Mouse (Mus musculus): ENCODE measurements around the gene Rpl11.
"Not testable (repeated sequence)": the region's sequence is repeated elsewhere in the genome, so short reads cannot be mapped to it uniquely, and the experiment has no call there.

Rpl11 gene

GRCm38 (mm10) chr4:136053247-136053596, at the start of gene Rpl11:
Gene Rpl11 (minus strand): TSS chr4:136053428.
- peak; percentile 89 to 92 for DNase-seq (ENCODE audit: low spot score in 2 of 2)

DNA sequence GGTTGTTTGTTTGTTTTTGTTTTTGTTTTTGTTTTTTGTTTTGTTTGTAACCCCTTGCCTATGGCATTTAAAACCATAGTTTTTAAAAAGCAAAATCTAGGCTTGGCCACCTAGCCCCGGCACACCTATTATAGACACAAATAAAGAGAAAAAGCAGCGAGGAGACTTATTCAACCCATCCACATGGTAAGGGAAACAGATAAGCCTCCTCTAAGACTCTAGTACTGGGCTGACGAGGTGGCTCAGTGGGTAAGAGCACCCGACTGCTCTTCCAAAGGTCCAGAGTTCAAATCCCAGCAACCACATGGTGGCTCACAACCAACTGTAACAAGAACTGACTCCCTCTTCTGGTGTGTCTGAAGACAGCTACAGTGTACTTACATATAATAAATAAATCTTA, 48.5 kb upstream of the Rpl11 start:
- not testable (repeated sequence) for DNase-seq (ENCODE audit: low spot score in 2 of 2)

GRCm38 (mm10) chr4:136100396-136101070, 47.3 kb upstream of the Rpl11 start:
- peak in 1 of 2 experiments; percentile 24 for DNase-seq (ENCODE audit: low spot score in 2 of 2)

- no peak for DNase-seq (ENCODE audit: low spot score in 2 of 2)
Observed at GRCm38 (mm10) chr4:136098446-136098845, 45.2 kb upstream of the Rpl11 start.

GRCm38 (mm10) chr4:136096446-136097113, 43.4 kb upstream of the Rpl11 start:
- no peak for DNase-seq (ENCODE audit: low spot score in 2 of 2)

DNA sequence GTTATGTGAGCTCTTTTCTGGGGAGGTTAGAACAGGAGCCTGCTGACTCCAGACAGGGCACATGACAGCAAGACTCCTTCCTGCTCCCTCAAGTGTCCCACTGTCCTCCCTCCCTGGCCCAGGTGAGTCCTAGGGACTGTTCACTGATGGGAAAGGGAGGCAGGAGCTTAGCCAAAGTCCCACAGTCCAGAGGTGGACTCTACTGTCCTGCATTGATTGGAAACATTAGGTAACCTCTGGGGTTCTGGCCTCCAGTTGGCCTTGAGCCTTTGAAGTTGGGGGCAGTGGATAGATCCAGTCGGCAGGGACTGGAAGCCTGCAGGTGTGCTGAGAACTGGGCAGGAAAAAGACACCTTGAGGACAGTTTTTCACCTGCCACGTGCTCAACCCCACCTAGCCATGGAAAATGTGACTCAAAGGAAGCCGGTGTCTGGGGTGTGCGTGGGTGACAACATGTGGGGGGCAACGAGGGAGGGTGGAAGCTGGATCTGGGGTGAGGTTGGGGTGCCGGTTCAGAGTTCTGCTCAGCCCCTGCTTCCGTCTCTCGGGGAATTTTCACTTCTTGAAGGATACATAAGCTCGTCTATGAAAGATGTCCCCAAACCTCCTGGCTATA, 42.4 kb upstream of the Rpl11 start:
- DNase-seq (ENCODE audit: low spot score in 2 of 2): peak in 1 of 2 experiments; percentile 23

DNA sequence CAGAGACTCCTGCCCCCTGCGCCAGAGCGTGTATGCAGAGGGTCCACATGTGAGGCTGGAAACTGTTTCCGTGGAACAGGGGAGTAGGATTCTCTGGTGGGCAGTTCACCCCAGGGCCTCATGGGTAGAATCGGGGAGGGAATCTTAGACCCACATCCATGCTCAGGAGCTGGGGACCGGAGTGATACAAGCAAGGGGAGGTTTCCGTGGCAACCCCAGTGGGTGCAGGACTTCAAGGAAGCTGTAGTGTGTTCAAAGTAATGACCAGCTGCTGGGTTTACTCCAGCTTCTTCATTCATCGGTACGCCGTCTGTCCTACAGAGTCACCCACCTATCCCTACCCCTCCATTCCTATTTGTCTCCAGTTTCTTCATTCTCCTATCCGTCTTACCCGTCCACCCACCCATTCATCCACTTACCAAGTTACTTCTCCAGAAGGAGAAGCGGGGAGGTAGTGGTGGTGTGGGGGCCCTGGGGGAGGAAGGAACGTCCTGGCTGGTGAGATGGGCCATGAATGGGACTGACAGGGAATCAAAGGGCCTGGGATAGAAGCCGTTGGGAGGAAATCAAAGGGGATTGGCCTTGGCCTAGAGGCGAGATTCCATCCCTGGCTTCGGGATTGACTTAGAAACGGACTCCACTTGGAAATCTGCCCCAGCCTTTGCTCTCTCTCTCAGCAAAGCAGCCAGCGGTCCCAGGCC, 41.4 kb upstream of the Rpl11 start:
- DNase-seq (ENCODE audit: low spot score in 2 of 2): no peak

DNA sequence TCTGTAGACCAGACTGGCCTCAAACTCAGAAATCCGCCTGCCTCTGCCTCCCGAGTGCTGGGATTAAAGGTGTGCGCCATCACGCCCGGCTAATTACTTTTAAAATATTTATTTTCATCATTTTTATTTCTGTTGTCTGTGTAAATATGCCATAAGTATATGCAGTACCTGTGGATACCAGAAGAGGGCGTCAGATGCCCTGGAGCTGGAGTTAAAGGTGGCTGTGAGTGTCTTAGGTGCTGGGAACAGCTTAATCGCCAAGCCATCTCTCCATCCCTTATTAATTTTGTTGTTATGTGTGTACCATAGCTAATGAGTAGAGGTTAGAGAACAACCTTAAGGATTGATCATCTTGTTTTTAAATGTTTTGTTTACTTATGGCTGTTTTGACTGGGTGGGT, 39.3 kb upstream of the Rpl11 start:
- DNase-seq (ENCODE audit: low spot score in 2 of 2): no peak

DNA sequence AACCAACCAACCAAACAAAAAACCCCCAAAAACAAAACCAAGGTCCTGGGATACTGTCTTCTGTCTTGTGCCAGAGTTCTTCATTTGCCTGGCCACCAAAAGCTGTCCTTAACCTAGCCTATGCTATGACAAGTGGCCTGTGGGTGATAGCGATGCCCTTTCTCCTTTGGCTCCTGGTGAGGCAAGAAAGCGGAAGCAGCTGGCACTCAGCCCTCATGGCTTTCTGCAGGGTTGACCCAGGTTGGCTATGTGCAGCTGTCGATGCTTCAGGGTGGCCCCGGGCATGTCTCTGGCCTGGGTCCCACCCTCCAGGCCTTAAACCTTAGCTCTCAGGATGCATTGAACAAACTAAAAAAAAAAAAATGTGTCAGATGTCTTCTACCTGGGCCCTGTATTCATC, 38.1 kb upstream of the Rpl11 start:
- no peak for DNase-seq (ENCODE audit: low spot score in 2 of 2)

DNA sequence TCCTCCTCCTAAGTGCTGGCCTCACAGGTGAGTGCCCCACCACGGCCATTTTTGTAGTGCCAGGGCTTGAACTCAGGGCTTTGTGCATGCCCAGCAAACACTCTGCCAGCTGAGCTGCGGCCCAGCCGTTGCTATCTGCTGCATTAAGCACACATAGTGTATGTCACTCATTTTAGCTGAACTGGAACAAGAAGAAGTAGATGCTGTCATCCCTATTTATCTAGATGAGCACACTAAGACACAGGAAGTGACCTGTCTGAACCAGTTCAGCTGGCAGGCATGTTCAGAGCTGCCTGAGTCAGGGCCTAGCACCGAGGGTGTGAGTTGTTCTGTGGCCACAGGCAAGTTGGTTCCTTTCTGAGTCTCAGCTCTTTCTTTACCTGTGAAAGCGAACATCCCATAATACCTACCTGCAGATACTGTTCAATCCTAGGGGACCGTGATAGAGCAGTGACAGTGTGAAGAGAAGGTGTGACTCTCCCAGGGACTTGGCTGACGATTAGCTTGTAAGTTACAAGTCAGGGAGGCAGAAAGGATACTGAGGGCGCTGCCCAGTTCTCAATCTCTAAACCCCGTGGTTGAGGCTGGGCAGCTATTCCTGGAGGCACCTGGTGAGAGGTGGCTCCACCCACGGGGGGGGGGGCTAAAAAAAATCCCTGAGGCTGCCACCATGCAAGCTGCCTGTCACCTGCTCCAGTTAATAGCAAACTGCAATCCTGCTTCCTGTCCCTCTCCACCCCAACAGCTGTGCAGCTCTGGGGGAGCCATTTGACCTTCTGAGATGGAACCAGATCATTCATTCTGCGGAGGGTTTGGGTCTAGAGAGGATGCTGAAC, 36.7 kb upstream of the Rpl11 start:
- DNase-seq (ENCODE audit: low spot score in 2 of 2): peak in 1 of 2 experiments; percentile 63

DNA sequence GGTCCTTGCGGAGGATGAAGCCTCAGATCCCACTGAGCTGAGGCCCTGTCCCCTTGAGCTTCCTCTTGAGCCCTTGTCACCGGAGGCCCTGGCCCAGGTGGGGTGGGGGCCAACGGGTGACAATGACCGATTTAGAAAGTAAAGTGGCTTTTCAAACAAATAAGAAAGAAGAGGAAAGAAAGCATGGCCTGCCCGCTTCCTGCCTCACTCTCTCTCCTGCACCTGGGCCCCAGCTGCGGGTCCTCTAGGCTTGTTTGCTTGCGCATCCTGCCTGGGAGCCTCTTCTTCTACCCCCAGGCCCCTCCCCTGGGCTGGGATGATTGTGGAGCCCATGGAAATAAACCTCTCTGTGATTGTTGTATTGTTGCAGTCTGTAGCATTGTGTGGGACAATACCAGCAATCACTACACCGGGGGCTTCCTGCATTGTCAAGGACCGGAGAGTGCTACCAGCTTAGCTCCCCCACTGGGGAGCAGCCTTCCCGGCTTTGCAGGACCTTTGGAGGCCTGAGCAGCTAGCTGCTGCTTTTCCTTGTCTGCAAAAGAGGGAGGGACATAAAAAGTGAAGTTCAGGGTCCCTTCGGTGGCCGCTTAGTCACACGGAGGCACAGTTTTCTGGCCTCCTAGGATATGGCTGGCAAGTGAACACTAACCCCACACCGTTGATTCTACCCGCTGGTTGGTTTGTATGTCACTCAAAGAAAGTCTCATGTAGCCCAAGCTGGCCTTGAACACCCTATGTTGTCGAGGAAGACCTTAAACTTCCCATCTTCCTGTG, 35.9 kb upstream of the Rpl11 start:
- peak; percentile 36 to 52 for DNase-seq (ENCODE audit: low spot score in 2 of 2)

GRCm38 (mm10) chr4:136088364-136088763, 35.1 kb upstream of the Rpl11 start:
- no peak for DNase-seq (ENCODE audit: low spot score in 2 of 2)

GRCm38 (mm10) chr4:136087261-136087660, 34.0 kb upstream of the Rpl11 start:
- DNase-seq (ENCODE audit: low spot score in 2 of 2): no peak

DNA sequence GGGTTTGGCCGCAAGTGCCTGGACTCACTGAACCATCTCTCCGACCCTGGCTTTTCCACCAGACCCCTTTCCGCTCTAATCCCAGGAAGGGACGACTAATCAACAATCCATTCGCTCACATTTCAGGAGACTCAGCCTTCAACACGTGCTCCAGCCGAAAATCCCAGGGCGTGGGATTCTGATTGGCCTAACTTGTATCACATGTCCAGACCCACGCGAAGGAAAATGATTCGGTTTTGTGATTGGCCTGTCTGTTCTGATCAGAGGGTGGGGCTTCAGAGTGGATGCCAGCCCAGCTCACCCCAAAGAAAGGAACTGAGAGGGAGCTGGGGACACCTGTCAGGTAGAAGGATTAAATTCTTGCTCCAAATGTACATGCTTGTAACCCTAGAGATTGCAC, 31.6 kb upstream of the Rpl11 start:
- no peak for DNase-seq (ENCODE audit: low spot score in 2 of 2)

DNA sequence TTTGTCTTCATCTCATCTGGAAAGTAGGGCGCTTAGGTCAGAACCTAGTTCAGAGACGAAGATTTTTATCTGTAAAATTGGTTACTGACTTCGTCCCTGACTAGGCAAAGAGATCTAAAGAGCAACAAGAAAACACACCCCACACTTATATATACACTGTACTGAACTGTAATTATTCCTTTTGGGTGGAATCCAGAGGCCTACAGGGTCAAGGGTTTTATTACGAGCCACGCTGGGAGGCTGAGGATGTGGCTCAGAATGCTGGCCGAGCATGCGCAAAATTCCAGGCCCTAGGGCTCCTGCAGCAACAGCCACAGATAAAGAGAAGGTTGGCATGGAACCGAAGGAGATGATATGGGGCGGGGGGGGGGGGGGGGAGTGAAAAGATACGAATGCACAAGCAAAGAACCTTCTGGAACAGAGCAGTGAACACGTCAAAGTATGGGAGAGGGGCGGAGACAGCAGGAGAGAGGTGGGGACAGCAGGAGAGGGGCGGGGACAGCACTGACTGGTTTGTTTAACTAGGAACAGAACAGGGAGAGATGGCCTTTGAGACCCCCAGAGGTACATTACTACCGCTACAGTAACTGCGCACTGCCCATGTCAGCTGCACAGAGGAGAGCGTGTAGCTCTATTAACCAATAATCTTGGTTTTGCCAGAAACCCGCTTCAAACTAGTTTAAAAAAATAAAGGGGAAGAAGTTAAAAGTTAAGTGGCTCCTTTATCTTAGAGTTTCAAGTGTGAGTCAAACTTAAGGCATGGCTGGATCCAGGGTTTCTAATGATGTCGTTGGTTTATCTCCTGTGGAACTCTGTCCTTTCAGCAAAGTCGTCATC, 30.3 kb upstream of the Rpl11 start:
- no peak for DNase-seq (ENCODE audit: low spot score in 2 of 2)

GRCm38 (mm10) chr4:136081729-136082128, 28.5 kb upstream of the Rpl11 start:
- DNase-seq (ENCODE audit: low spot score in 2 of 2): peak; percentile 27 to 80

- DNase-seq (ENCODE audit: low spot score in 2 of 2): no peak
Observed at GRCm38 (mm10) chr4:136078649-136079048, 25.4 kb upstream of the Rpl11 start.

GRCm38 (mm10) chr4:136076776-136077538, 23.7 kb upstream of the Rpl11 start:
- DNase-seq (ENCODE audit: low spot score in 2 of 2): peak in 1 of 2 experiments; percentile 41

DNA sequence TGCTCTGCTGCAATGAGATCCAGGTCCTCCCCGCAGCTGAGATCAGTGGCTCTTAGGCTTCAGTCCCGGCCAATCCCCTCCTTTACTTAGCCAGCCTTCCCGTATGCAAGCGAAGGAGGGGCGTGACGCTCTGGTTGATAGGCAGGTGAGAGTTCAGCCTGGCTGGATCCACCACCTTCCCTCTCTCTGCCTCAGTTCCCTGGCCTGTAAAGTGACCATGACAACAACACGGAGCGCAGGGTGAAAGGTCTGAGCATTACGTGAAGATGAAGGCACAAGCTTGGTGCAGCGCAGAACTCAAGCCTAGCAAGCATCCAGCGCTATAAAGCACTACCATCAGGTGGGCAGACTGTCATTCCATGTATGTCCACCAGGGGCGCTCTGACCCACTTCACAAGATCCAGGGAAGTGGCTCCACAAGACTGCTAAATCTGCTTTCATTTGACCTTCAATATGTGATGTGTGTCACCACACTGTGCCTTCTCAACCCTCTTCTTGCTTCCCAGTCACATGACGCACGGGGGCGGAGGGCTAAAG, 18.0 kb upstream of the Rpl11 start:
- peak; percentile 64 to 82 for DNase-seq (ENCODE audit: low spot score in 2 of 2)

All from natural killer cell, adult 2 months (primary cell).